ENCODE assay signal across 23 mouse cellular contexts in genomic region chr11:46145163-46145875, GRCm38 (mm10). TPM values are rescaled to one million over a fixed set of nuclear protein-coding genes. Genes with fewer than 3 reads are reported as not detected.
"Had no signal": no experiment of that assay in that cellular context is flagged by ENCODE, and none has a peak within 500 bp of the region (broad histone marks: within the 10 kb centered on the region; RNA-seq: fewer than 3 reads in every experiment).

No protein-coding gene starts in this region.

- H3K4me2 ChIP-seq: intestine, embryonic 15.5 days; limb, embryonic 12.5 days; limb, embryonic 15.5 days; liver, embryonic 11.5 days; lung, embryonic 15.5 days; neural tube, embryonic 13.5 days; stomach, embryonic 15.5 days had no signal

- H3K4me3 ChIP-seq: intestine, embryonic 15.5 days; limb, embryonic 12.5 days; limb, embryonic 15.5 days; lung, embryonic 15.5 days; megakaryocyte, embryonic 14.5 days; midbrain, embryonic 10.5 days; neural tube, embryonic 13.5 days; stomach, embryonic 15.5 days had no signal

- H3K9me3 ChIP-seq: intestine, embryonic 15.5 days; limb, embryonic 12.5 days; limb, embryonic 15.5 days; lung, embryonic 15.5 days; midbrain, embryonic 10.5 days; neural tube, embryonic 13.5 days; stomach, embryonic 15.5 days had no signal

- H3K27ac ChIP-seq: intestine, embryonic 15.5 days; limb, embryonic 12.5 days; limb, embryonic 15.5 days; liver, embryonic 14.5 days; lung, embryonic 15.5 days; midbrain, embryonic 10.5 days; neural tube, embryonic 13.5 days; stomach, embryonic 15.5 days had no signal

- DNase-seq: kidney, adult 11 months; kidney, adult 8-10 months; kidney, postnatal 14 days; kidney, postnatal 4 days; left cerebral cortex, postnatal 4 days; liver, postnatal 0 days; lung, postnatal 10 days; lung, postnatal 36 days; midbrain, embryonic 14.5 days; retina, postnatal 1 day; right cerebral cortex, postnatal 25 days; thymus, postnatal 25 days had no signal

- H3K4me1 ChIP-seq: intestine, embryonic 15.5 days; limb, embryonic 12.5 days; limb, embryonic 15.5 days; lung, embryonic 15.5 days; megakaryocyte, embryonic 14.5 days; midbrain, embryonic 10.5 days; neural tube, embryonic 13.5 days; stomach, embryonic 15.5 days had no signal

- ATAC-seq: intestine, embryonic 15.5 days; liver, postnatal 0 days had no signal

- H3K9ac ChIP-seq: intestine, embryonic 15.5 days; limb, embryonic 12.5 days; limb, embryonic 15.5 days; liver, embryonic 14.5 days; liver, postnatal 0 days; lung, embryonic 15.5 days; neural tube, embryonic 13.5 days; stomach, embryonic 15.5 days had no signal

- H3K27me3 ChIP-seq: intestine, embryonic 15.5 days; limb, embryonic 12.5 days; limb, embryonic 15.5 days; lung, embryonic 15.5 days; neural tube, embryonic 13.5 days; stomach, embryonic 15.5 days had no signal

RNA-seq across cellular contexts. Expression of gene Nipal4, which starts 21.0 kb away (rescaled TPM):
- total RNA-seq: neutrophil, adult 5-6 weeks had no signal
- polyA plus RNA-seq: liver, postnatal 0 days had no signal
